Mouse (Mus musculus) heart, adult 18-20 months (tissue): ENCODE results near the gene C6. TPM values are rescaled to one million over a fixed set of nuclear protein-coding genes. Genes with fewer than 3 reads are reported as not detected.

Experiments
- DNase-seq, 2 experiments: peaks; one replicate each; pipeline ENCODE4 v3.0.0; 2021 to 2022; ENCODE audit warnings: mixed read lengths in 1 of 2
- long read RNA-seq, 2 experiments: library from polyadenylated mRNA; stranded (forward); transcript quantifications; one replicate each; pipeline ENCODE4 v2.0.0; 2021
- total RNA-seq, 2 experiments: library from RNA; stranded (reverse); gene quantifications; 2 replicates each; pipeline ENCODE4 v1.2.3; 2021

The C6 gene
- total RNA-seq = under 1 TPM; 0.50 to 0.93 TPM
- long read RNA-seq, experiment 1 = 0 reads
- long read RNA-seq, experiment 2 = 0 reads

GRCm38 (mm10) chr15:4726830-4727310 is at the start of gene C6:
Gene C6 (plus strand): TSS chr15:4727175.
- DNase-seq = no peak

- DNase-seq = no peak
These were observed 29.4 kb upstream of the C6 start for GRCm38 (mm10) chr15:4697604-4698003.

GRCm38 (mm10) chr15:4734150-4734549 is 7.2 kb downstream of the C6 start:
- peak in 1 of 2 experiments; percentile 11 for DNase-seq

GRCm38 (mm10) chr15:4734996-4735609 is 8.1 kb downstream of the C6 start:
- DNase-seq = no peak

GRCm38 (mm10) chr15:4747656-4748055 is 20.7 kb downstream of the C6 start:
- peak; percentile 26 to 68 for DNase-seq

- no peak for DNase-seq
These were observed 63.4 kb downstream of the C6 start for GRCm38 (mm10) chr15:4790378-4790777.

GRCm38 (mm10) chr15:4796861-4797260 is 69.9 kb downstream of the C6 start:
- peak; percentile 39 to 75 for DNase-seq

GRCm38 (mm10) chr15:4804256-4804655 is 77.3 kb downstream of the C6 start:
- no peak for DNase-seq

- DNase-seq = no peak
These were observed 81.2 kb downstream of the C6 start for GRCm38 (mm10) chr15:4808131-4808530.

GRCm38 (mm10) chr15:4814976-4815375 is 88.0 kb downstream of the C6 start:
- no peak for DNase-seq

GRCm38 (mm10) chr15:4815711-4816110 is 88.7 kb downstream of the C6 start:
- no peak for DNase-seq

GRCm38 (mm10) chr15:4816752-4817493 is 89.9 kb downstream of the C6 start:
- DNase-seq = peak; percentile 48 to 78

GRCm38 (mm10) chr15:4818437-4818836 is 91.5 kb downstream of the C6 start:
- no peak for DNase-seq

- peak in 1 of 2 experiments; percentile 44 for DNase-seq
These were observed 94.2 kb downstream of the C6 start for GRCm38 (mm10) chr15:4821161-4821560.

- DNase-seq = no peak
These were observed 94.8 kb downstream of the C6 start for GRCm38 (mm10) chr15:4821824-4822223.

- peak in 1 of 2 experiments; percentile 16 for DNase-seq
These were observed 100.8 kb downstream of the C6 start for GRCm38 (mm10) chr15:4827736-4828135.

- DNase-seq = no peak
These were observed 109.4 kb downstream of the C6 start for GRCm38 (mm10) chr15:4836354-4836753.

- DNase-seq = no peak
These were observed 123.0 kb downstream of the C6 start for GRCm38 (mm10) chr15:4850015-4850414.

Other genes starting within 250 kb of the C6 start
- gene Mroh2b, start 171.6 kb downstream of the C6 start, total RNA-seq = not detected